Mouse (Mus musculus) E14TG2a.4 (cell line): ENCODE results near the gene Tnfsfm13.

ENCODE experiments used
- H3K27me3 ChIP-seq: 2 replicates; pipeline ENCODE4 v1.6.1; 2014; ENCODE audit warnings: low read length, control low read depth; ENCODE audit not compliant: insufficient read depth
- H3K36me3 ChIP-seq: 2 replicates; pipeline ENCODE4 v1.6.1; 2014; ENCODE audit warnings: low read length, control low read depth; ENCODE audit not compliant: insufficient read depth
- H3K4me1 ChIP-seq: replicated peaks from 2 replicates; pipeline ENCODE4 v1.6.1; 2014; ENCODE audit warnings: low read depth, low read length, control low read depth
- H3K4me3 ChIP-seq: replicated peaks from 2 replicates; pipeline ENCODE4 v1.5.1; 2014; ENCODE audit warnings: mild to moderate bottlenecking, low read length
- H3K9me3 ChIP-seq: 2 replicates; pipeline ENCODE4 v1.6.1; 2014; ENCODE audit warnings: low read length, control low read depth
- CTCF ChIP-seq: conservative IDR thresholded peaks from 2 replicates; pipeline ENCODE4 v1.5.1; 2014; ENCODE audit warnings: low read length
- NANOG ChIP-seq: IDR thresholded peaks from 2 replicates; pipeline ENCODE4 v1.6.1; 2014; ENCODE audit warnings: borderline replicate concordance, low read length, mixed read lengths
- POU5F1 ChIP-seq: IDR thresholded peaks from 2 replicates; pipeline ENCODE4 v1.6.1; 2014; ENCODE audit warnings: low read length, borderline replicate concordance

Tnfsfm13 gene

DNA sequence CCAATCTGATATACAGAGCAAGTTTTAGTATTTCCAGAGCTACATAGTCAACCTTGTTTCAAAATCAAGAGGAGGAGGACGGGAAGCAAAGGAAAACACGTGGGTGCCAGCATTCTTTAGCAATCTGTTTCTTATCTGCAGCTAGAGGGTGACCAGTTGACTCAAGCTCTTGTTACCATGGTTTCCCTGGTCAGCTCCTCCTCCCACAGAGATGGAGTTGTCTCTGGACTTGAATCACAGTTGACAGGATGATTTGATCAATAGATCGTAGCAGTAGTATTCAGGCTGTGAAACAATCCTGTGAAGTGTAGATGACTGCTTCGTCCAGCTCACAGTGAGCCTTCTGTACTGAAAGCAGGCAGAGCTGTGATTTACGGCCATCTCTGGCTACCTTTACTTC lies 20.0 kb upstream of the Tnfsfm13 start:
- Histone ChIP-seq H3K9me3 (no peaks in the 10 kb centered on the region), H3K4me3 (peak overlapping the region; percentile 71; the same call in 1 of the 2 replicates), H3K4me1 (peaks cover 72% of the 10 kb centered on the region), H3K36me3 (no peaks in the 10 kb centered on the region), H3K27me3 (no peaks in the 10 kb centered on the region)
- TF ChIP-seq NANOG (no peak), CTCF (no peak), POU5F1 (no peak)

DNA sequence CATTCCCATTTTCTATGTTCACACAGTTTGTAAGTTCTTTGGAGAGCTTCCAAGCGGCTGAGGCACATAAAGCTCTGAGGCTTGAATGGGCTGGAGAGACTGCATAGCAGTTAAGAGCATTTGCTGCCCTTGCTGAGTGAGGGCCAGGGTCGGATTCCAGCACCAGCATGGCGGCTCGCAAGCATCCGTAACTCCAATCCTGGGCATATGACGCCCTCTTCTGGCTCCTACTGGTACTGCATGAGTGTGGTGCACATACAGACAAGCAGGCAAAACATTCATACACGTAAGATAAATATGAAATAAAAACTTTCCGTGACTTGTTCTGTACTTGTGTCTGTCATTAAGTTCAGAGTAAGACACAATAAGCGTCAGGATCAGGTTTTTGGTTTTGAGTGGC lies 19.6 kb upstream of the Tnfsfm13 start:
- TF ChIP-seq POU5F1 = no peak
- TF ChIP-seq CTCF = peak; percentile 98
- H3K27me3 ChIP-seq = no peaks in the 10 kb centered on the region
- no peaks in the 10 kb centered on the region for H3K36me3 ChIP-seq
- peak overlapping the region; percentile 71 for H3K4me3 ChIP-seq
- no peaks in the 10 kb centered on the region for H3K9me3 ChIP-seq
- H3K4me1 ChIP-seq = peaks cover 73% of the 10 kb centered on the region

DNA sequence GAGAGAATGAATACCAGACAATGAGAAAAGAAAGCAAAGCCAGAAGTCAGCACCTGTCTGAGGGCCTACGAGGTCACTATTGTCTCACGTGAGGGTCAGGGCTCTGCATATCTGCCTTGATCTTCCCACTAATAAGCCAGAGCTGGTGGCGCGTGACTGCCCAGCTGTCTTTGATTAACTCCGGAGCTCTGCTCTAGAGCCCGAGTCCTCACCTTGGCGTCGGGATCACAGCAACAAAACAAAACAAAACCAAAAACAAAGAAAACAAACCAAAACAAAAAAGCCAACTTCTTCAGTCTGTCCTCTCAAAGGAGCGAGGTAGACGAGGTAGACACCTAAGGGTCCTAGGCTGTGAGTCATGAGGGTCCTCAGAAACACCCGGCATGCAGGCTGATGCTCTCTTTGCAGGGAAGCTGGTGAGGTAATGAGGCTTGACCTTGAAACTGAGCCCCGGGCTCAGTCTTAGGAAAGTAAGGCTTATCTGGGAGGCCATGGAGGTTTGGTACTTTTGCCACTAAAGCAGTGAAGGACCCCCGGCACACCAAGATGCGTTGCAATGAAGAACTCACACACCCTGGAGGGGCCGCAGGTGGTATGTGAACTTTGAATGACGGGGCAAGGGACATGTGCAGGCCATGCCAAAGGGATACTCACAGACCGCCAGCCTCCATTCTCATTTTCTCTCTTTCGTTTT lies 18.9 kb upstream of the Tnfsfm13 start:
- Histone ChIP-seq H3K4me1 (peaks cover 77% of the 10 kb centered on the region), H3K27me3 (no peaks in the 10 kb centered on the region), H3K36me3 (no peaks in the 10 kb centered on the region), H3K4me3 (peak overlapping the region; percentile 71), H3K9me3 (no peaks in the 10 kb centered on the region)
- TF ChIP-seq CTCF = no peak
- no peak for TF ChIP-seq POU5F1
- no peak; the same call in 1 of the 2 replicates for TF ChIP-seq NANOG

DNA sequence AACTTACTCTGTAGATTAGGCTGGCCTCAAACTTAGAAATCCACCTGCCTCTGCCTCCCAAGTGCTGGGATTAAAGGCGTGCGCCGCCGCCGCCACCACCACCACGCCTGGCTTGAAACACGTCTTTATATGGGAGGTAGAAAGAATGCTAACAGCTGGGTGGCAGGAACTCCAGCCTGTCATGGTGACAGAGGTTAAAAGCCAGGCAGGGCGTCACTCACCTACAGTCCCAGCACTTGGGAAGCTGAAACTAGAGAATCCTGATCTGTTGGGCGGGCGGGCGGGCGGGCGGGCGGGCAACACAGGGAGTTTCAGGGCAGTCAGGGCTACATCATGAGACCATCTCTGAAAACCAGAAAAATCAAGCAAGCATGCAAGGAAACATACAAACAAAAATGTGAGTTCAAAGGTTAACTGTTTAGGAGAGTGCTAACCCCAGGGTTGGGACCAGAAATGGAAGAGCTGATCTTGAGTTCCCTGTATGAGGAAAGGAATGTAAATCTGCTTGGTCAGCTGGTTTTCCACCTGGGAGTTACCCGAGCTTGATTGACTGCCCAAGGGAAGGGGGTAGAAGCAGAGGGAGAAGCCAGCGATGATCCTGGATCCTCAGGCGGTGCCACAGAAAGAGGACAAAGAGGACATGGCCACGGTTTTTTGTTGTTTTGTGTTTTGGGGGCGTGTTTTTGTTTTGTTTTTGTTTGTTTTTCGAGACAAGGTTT lies 17.2 kb upstream of the Tnfsfm13 start:
- H3K4me1 ChIP-seq = peaks cover 79% of the 10 kb centered on the region
- peak overlapping the region; percentile 45 for H3K4me3 ChIP-seq
- no peaks in the 10 kb centered on the region for H3K36me3 ChIP-seq
- H3K27me3 ChIP-seq = no peaks in the 10 kb centered on the region
- no peaks in the 10 kb centered on the region for H3K9me3 ChIP-seq
- TF ChIP-seq NANOG (no peak), POU5F1 (no peak), CTCF (no peak)

DNA sequence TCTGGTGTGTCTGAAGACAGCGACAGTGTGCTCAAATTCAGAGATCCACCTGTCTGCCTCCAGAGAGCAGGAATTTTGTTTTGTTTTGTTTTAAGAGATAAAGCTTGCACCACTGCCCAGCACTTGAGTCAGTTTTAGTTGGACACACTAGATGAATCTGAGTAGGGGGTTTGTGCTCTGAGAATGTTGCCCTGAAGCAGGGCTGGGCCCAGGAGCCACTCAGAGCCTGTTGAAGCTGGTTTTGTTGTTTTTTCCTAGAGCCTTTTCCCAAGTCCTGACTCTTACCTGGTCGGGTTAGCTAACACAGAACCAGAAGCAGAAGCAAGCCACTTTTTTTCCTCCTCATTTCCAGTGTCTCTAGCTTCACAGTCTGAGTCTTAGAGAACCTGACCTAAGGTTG lies 15.2 kb upstream of the Tnfsfm13 start:
- Histone ChIP-seq H3K4me3 (no peak overlapping the region), H3K4me1 (peaks cover 85% of the 10 kb centered on the region), H3K36me3 (no peaks in the 10 kb centered on the region), H3K27me3 (no peaks in the 10 kb centered on the region), H3K9me3 (no peaks in the 10 kb centered on the region)
- TF ChIP-seq NANOG = no peak
- no peak for TF ChIP-seq CTCF
- no peak for TF ChIP-seq POU5F1

- Histone ChIP-seq H3K4me1 (peaks cover 82% of the 10 kb centered on the region), H3K4me3 (no peak overlapping the region), H3K27me3 (no peaks in the 10 kb centered on the region), H3K36me3 (no peaks in the 10 kb centered on the region), H3K9me3 (no peaks in the 10 kb centered on the region)
- TF ChIP-seq NANOG (no peak), POU5F1 (no peak), CTCF (no peak)
Measured at GRCm38 (mm10) chr11:69710470-69710869, 14.6 kb upstream of the Tnfsfm13 start.

GRCm38 (mm10) chr11:69709554-69710446 lies 13.9 kb upstream of the Tnfsfm13 start:
- peaks cover 82% of the 10 kb centered on the region for H3K4me1 ChIP-seq
- H3K4me3 ChIP-seq = peak overlapping the region; percentile 35
- H3K9me3 ChIP-seq = no peaks in the 10 kb centered on the region
- TF ChIP-seq CTCF (no peak), NANOG (no peak), POU5F1 (no peak)
- H3K36me3 ChIP-seq = no peaks in the 10 kb centered on the region
- no peaks in the 10 kb centered on the region for H3K27me3 ChIP-seq
